Mouse (Mus musculus): ENCODE results near the gene Omp.

Omp gene

DNA sequence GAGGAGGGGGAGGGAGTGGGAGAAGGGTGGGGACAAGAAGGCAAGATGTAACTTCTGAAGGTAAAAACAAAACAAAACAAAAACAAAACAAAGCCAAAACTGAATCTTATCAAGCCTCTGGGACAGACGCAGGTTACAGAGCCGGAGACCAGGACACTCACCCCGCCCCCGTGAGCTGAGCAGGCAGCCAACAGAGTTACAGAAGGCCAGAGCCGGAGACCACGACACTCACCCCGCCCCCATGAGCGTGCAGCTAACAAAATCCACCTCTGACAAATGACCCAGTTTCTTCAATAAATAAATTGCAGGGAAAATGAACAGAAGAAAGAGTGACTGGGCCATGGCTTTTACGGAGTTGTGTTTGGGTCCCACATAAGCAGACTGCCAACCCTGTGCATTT, 6.1 kb downstream of the Omp start:
- no peak for DNase-seq

GRCm38 (mm10) chr7:98137995-98138394, 7.3 kb downstream of the Omp start:
- no peak for DNase-seq

DNA sequence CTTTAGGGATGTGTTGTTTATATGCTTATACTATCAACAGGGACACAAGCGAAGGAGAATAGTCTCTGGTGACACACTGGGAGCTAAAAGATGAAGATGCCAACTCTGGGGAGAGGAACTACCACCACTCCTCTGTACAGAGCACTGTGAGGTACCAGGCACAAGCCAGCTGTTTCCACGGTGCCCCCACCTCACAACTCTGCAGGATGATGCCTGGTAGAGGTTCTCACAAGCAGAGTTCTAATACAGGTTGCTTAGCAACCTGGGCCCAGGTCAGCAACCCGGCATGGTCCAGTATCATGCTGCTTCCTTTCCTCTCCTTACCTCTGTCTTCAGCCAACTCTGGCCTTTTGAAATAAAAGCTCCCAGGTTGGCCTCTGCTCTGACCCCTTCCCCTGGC, 7.7 kb downstream of the Omp start:
- DNase-seq: no peak

GRCm38 (mm10) chr7:98131751-98132150, 13.6 kb downstream of the Omp start:
- DNase-seq: no peak

DNA sequence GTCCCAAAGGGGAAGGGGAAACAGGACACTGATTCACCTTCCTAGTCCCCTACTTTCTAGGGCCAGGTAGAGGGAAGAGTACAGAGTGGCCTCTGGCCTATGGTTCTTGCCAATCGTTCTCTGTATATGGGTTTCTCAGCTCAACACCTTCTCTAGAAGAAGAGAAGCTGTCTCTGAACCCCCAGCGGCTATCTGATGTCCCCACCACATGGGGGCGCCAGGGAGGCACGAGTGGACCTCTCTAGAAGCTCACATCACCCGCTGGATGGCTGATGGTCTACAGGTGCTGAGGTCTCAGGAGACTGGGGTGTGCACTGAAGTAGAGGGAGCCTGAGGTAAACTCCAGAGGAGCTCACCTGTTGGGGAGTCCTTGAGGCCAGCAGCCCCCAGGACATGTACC, 19.8 kb downstream of the Omp start:
- peak in 1 of 2 experiments; percentile 63 for DNase-seq

- no peak for DNase-seq
Observed at GRCm38 (mm10) chr7:98124701-98125100, 20.6 kb downstream of the Omp start.

DNA sequence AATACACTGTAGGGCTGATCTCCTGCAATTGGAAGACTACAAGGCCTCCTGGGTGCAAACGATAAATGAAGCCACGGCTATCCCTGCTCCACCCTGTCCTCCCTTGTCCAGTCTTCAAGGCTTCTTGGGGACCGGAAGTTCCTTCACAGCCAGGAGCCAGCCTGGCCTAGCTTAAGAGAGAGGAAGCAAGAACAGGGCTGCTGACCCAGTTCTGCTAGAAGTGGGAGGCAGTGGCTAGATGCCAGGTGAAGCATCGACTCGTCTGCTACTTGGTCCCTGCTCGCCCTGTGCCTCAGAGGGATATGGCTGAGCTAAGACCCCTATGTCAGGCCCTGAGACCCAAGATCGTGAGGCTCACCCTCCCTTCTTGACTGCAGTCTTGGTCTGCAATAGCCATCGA, 23.6 kb downstream of the Omp start:
- DNase-seq: peak in 1 of 2 experiments; percentile 56

GRCm38 (mm10) chr7:98121241-98121640, 24.1 kb downstream of the Omp start:
- no peak for DNase-seq

DNA sequence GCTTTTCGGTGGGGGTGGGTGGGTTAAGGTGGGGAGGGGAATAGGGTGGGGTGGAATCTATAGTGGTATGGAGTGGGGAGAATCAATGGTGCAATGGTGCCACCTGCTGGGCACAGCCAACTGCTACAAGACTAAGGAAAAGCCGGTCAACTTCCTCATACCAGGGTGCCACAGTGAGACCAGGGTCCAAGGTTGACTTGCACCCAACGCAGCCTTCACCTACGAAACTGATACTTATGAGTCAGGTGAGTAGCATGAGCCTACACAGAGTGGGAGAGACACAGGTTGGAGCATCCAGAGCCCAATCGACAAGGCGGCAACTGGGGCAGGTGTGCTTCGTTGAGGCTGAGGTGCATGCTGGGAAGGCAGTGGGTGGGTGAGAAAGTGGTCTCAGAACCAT, 25.0 kb downstream of the Omp start:
- peak; percentile 84 to 85 for DNase-seq

DNA sequence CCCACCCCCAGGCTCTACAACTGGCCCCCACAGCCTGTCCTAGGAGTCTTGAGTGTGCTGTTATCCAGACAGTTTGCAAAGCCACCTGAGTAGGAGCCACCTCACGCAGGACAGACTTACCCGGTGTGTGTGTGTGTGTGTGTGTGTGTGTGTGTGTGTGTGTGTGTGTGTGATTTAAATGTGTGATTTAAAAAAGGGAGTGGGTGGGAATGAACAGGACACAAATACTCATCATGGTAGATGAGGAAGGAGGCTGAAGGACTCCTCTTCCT, 25.4 kb downstream of the Omp start:
- no peak for DNase-seq

DNA sequence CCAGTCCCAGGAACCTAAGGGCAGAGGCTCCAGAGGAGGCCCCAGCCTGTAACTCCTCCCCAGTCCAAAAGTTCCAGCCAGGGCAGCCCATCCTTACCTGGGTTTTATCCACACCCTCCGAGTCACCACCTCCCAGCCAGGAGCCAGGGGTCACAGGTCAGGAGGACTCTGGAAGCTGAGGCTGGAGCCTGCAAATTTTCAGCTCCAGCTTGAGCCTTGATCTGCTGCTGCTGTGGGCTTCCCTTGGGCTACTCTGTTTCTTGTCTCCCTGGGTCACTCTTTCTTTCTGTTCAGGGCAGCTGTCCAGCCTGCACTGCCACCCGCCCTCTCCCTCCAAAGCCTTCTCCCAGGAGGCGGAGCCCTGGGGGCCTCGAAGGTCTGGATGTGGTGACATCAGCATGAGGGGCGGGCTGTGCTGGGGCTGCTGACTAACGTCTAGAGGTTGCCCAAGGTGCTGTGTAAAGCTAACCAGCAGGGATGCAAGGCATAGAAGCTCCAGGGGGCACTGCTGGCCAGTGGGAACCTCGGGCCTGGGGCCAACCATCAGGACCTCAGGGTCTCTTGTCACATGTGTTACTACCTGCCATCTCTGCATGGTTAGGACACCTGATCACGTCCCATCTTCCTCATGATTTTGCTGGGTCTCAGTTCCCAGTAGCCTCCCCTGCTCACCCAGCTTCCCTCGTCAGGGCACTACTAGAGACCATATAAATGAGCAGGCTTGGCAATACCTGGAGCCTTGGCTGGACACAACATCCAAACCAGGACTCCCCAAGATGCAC, 25.9 kb downstream of the Omp start, which contains the start of gene Myo7a:
TSS of gene Myo7a (minus strand) at position 346 of the 782 bp plus-strand sequence.
- no peak for DNase-seq

GRCm38 (mm10) chr7:98117012-98117660, 28.2 kb downstream of the Omp start:
- DNase-seq: peak; percentile 64 to 76

DNA sequence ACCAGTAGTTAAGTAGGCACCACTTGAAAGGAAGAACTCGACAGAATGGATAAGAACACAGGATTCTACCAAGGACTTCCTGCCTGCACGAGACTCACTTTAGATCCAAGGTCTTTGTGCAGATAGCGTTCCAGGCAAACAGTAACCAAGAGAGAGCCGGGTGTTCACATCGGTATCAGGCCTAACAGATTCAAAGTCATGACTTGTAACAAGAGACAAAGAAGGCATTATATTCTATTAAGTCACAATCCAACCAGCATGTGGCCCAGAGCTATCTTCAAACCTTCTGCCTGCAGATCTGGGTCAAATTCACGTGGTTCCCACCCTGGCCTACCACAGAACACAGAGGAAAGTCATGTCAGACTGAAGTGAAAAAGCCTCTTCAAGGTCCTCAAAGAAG, 30.6 kb downstream of the Omp start:
- DNase-seq: no peak

DNA sequence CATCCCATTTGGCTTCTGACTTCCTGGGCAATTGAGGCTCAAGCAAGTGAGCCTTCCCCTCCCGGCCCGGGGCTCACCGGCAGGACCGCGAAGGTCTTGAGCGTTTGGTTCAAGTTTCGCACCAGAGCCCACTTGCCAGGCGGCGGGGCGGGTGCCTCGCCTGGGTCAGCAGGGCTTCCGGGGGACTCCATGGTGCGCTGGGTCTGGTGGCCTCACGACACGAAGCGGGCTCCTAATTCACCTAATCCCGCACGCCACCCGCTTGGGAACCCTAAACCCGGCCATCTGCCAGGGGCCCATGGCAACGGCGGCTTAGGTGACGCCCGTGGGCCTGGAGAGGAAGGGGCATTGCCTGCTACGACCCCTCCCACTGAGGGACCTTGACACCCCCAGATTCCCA, 34.1 kb downstream of the Omp start:
- DNase-seq: no peak

GRCm38 (mm10) chr7:98109771-98110170, 35.5 kb downstream of the Omp start:
- peak in 1 of 2 experiments; percentile 40 for DNase-seq

GRCm38 (mm10) chr7:98108636-98109430, 36.5 kb downstream of the Omp start:
- DNase-seq: peak in 1 of 2 experiments; percentile 55

GRCm38 (mm10) chr7:98106272-98106671, 39.0 kb downstream of the Omp start:
- DNase-seq: no peak

DNA sequence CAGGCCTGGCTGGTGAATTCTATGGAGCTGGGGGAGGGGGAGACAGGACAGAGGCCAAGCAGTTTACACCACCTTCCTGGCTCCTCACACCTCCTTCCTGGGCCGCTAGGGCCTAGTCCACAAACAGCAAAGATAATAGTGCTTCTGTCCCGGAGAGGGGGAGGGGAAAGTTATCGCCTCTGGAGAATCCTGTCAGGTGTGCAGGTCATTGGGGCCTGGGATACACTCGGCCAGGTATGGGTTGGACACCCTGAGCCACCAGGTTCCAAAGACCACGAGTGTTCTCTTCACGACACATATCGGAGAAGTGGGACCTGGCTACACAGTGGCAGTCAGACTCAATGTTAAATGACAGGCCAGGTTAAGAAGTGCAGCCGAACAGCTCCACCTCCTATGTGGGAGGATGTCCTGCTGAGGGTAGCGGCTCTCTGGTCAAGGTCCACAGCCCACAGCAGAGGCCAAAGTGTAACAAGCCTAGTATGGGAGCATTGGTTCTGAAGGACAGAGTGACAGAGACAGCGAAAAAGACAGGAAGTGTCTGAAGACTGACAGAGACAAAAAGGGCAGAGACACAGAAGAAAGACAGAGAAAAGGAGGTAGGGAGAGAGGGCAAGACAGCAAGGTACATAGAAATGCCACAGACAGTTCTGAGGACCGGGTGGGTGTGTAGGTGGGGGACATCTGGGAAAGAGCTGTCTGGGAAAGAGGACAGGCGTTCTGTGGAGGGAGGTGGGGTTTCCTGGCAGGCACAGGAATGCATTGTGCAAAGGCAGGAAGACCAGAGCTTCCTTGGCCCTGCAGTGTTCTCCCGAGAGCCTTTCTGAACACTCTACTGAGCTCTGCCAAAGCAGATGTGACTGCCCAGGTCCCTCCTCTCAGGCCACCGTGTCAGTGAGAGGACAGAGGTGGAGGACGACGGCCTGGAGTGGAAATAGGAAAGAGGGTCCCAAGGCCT, 40.5 kb downstream of the Omp start:
- no peak for DNase-seq

GRCm38 (mm10) chr7:98103942-98104292, 41.4 kb downstream of the Omp start:
- no peak for DNase-seq

DNA sequence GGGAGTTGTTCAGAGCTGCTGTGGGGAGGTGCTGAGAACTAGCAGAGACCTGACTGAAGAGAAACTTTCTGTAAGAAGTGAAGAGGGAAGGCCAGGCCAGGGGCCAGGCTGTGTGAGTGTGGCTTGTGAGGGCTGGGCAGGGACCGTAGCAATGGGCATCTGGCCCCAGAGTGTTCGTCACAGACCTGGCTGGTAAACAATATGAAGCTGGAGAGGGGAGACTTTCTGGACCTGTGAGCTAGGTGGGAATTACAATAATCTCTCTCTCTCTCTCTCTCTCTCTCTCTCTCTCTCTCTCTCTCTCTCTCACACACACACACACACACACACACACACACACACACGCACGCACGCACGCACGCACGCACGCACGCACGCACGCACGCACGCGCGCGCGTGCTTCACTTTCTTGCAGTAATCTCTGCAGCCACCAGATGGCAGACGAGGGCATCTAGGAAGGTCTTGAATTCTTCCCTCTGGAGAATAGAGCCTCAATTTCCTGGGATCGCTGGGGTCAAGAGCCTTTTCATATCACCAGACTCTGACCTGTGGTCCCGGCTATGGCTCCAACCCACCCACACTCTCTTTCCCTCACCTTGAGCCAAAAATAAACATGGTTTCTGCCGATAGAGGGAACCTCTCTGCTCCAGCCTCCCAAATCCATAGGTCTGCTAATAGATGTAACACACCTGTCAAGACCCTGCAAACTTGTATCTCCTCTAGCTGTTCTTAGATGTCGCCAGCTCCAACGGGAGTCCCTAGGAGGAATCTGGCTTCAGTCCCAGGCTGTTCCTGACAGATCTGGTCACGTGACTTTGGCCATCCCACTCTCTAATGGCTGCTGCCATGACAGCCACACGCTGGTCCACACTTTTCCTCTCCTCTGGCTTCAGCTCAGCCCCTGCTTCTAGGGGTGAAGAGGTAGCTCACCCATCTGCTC, 42.0 kb downstream of the Omp start:
- peak; percentile 93 to 97 for DNase-seq

DNA sequence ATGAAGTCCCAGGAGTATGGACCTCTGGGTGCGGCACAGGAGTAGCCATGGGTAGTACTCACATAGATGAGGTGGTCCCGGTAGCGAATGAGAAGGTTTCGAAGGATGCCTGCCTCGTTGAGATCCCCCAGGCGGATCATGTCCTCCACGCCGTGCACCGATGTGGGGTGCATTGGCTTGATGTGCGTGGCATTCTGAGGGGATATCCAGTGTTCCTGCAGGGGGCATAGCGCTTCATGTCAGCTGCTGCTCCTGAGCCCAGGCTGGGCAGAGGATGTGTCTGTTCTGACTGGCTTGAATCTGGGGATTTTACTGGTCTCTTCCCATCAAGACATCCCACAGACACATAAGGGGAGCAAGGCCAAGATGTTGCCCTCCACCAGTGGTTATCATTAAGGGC, 42.8 kb downstream of the Omp start:
- no peak for DNase-seq

DNA sequence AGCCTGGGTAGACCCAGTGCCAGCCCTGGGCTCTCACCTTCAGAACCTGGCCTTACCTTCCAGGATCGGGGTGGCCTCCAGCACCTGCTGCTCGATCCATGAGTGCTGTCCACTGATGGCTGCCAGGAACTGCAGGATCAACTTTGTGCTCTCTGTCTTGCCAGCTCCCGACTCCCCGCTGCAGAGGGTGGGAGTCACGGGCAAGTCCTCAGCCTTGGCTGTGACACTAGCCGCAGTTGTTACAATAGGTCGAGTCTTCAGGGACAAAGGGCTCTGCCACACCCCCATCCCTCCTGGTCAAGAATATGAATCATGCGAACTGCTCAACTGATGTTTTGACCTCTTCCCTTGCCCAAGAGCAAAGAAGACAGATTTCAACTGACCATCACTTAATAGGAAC, 47.7 kb downstream of the Omp start:
- no peak for DNase-seq

All from cerebellum, postnatal 14 days (tissue).